Mouse (Mus musculus): ENCODE measurements around the gene Hras. TPM values are rescaled to one million over a fixed set of nuclear protein-coding genes. Genes with fewer than 3 reads are reported as not detected.

Hras gene
- polyA plus RNA-seq (2015; fragmentation: Nextera tagmentation; extraction: Ambion mirVana) = 168 and 179 TPM in 2 replicates

DNA sequence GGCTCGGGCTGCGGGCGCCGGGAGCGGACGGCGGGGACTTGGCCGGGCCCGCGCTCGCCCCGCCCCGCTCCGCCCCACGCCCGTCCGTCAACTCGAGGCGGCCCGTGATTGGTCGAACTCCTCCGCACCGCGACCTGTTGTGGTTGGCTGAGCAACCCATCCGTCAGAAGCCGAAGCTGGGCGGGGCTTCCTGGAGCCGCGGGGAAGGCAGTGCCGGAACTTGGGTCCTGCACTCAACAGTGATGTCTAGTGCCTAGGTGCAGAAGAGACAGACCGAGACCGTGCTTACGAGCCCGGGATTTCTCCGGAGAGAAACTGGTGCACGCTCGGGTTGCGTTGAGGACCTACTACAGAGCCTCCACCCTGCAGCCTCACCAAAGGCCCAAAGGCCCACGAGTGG, at the start of gene Hras, which contains the start of gene Lrrc56:
Gene Hras (minus strand): TSS at position 58 of the 400 bp plus-strand sequence.
Gene Lrrc56 (plus strand): TSS at position 210 of the 400 bp plus-strand sequence.

DNA sequence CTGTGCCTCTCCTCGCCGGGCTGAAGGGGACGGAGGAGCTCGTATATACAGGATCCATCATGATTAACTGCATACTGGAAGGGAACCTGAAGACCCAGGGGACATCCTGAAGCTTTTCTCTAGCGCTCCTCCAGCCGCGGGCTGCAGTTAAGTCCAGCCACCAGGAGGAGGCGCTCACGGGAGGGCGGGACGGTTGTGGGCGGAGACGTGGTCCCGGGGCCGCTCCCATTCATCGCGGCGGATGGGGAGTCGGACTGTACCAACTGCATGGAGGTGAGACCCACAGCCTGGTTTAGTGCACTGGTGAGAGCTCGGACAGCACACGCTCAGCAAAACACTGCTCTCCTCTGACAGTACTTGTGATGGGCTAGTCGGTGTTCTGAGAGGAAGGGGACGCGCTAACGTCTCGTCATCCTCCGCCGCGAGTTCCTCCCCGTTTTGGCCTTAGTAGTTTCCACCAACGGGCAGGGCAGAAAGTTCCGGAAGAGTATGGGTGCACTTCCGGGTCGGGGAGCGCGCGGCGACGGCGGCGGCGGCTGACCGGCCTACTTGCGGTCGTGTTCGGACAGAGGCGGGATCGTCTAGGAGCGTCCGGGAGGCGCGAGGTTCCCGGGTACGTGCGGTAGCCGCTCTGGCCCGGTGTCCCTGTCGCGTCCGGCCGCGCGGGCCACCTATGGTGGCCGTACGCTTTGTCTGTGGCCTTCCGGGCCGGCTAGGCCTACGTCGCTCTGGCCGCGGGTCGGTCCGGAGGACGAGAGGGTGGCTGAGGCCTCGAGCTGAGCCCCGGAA, 34.7 kb upstream of the Hras start, which contains the start of gene Phrf1:
Gene Phrf1 (plus strand): TSS at position 506 of the 789 bp plus-strand sequence.

DNA sequence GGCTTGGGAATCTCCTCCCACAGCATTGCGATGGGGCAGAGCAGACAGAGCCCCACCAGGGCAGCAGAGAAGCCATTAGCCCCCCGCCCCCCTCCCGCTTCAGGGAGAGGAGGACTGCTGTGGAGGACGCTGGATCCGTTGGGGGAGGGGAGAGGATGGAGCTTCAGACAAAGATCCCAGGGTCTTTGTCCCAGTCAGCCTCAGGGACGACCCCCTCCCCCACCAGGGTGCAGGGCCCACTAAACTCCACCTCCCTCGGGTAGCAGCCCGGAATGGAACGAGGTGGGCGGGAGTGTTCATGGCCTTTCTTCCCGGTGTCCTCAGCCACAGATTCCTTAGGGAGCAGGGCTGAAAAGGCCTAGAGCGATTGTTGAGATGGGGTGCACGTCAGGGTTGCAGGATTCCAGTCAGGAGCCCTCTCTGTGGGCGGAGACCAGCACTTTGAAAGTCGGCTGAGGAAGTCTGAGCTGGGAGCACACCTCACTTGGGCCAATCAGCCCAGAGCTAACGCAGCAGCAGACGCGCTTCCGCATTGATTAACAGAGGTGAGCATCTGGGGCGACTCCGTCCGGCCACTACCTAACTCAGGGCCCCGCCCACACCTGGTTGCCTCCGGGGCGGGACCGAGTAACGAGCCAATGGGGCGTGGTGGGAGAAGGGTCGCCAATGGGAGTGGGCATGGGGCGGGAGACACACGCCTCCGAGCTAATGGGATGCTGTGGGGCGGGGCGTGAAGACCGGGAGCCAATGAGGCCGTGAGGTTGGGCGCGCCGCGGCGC, 21.5 kb upstream of the Hras start, which contains the start of gene Rassf7:
Gene Rassf7 (plus strand): TSS at position 760 of the 779 bp plus-strand sequence.

DNA sequence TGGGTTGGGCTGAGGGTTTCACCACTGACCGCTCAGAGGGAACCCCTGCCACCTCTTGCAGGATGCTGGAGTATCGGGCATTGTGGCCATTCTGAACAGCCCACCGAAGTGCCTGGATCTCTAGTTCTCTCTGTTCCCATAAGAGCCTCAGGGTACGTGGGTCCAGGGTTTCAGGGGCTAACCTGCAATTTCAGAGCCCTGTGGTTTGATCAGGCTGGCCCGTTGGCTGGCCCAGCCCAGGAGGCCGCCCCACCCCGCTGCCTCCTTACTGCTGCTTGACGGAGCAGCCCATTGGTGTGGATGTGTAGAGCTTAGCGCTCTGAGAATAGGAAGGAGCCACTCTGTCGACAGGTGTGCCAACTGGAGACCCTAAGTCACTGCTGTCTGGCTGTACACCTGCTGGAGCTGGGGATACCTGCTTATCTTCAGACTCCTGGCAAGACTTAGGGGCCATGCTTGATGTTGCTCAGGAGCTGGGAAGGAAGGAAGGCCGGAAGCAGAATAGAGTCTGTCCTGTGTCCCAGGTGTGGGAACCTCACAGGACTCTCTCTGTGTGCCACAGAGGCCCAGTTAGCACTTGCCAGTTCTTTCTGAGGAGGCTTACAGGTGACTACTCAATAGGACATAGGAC, 19.9 kb upstream of the Hras start, which contains the start of gene Lmntd2:
Gene Lmntd2 (minus strand): TSS at position 476 of the 631 bp plus-strand sequence.

DNA sequence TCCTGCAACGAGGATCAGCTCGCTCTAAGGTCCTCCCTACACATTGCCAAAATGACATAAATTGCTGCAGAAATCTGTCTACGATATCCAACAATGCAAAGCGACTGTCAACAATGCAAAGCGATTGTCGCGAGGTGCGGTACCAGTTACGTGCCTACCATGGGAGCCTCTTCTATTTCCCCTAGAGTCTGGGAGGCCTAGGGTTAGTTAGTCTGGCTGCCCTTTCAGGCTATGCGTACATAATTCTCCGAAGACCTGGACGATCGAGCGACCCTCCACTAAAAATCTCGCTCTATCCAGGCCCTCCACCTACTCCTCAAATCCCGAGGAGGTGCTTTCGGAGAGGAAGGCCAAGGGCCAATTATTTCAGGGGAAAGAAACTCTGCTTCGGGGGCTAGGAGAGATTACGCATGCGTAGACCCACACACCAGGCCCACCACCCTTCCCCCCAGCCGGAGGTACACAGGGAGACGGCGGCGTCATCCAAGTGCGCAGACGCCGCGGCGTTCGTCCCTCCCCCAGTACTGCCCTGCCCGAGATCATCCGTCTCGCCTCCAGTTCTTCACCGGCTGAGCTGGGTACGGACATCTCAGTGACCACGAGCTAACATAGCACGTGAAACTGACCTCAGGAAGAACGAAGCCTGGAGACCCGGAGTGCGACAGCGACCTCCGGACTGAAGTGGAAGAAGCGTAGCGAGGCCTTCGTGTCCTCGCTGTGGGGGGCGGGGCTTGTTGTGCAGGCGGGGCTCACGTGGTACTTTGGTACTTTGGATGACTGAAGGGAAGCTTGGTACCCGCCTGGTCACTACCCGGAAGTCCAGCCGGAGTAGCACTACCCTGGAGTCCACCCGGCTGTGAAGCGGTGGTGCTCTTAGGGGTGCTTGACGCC, 21.4 kb downstream of the Hras start, which contains the start of gene Rnh1:
Gene Rnh1 (minus strand): TSS at position 742 of the 891 bp plus-strand sequence.

MicroRNA genes within 50 kb of the gene (microRNA counts, 519-probe panel; counts per million panel counts)
- 3,881 counts per million, percentile 79 among the panel's probes with 10 or more counts for microRNA mmu-miR-210

Small RNA genes lying within 50 kb of the gene (microRNA-seq; reads per million reads assigned to microRNA genes)
- 417 to 551 reads per million in 2 experiments for gene Mir210

Other genes with a start within 250 kb of the Hras start
- gene Ifitm5, start 243.7 kb downstream of the Hras start, polyA plus RNA-seq (2015; fragmentation: Nextera tagmentation; extraction: Ambion mirVana) = 1.2 and 2.4 TPM in 2 replicates
- gene Gm45717, start 238.1 kb downstream of the Hras start, polyA plus RNA-seq (2015; fragmentation: Nextera tagmentation; extraction: Ambion mirVana) = not detected in 2 replicates
- gene Ifitm2, start 238.0 kb downstream of the Hras start, polyA plus RNA-seq (2015; fragmentation: Nextera tagmentation; extraction: Ambion mirVana) = 680 and 694 TPM in 2 replicates
- gene Ifitm1, start 226.8 kb downstream of the Hras start, polyA plus RNA-seq (2015; fragmentation: Nextera tagmentation; extraction: Ambion mirVana) = 12.1 and 16.9 TPM in 2 replicates
- gene Ifitm3, start 183.2 kb downstream of the Hras start, polyA plus RNA-seq (2015; fragmentation: Nextera tagmentation; extraction: Ambion mirVana) = 250 and 252 TPM in 2 replicates
- gene Ifitm6, start 176.1 kb downstream of the Hras start, polyA plus RNA-seq (2015; fragmentation: Nextera tagmentation; extraction: Ambion mirVana) = 0.56 and 1.0 TPM in 2 replicates
- gene Gm17387, start 164.9 kb downstream of the Hras start, polyA plus RNA-seq (2015; fragmentation: Nextera tagmentation; extraction: Ambion mirVana) = not detected in 2 replicates
- gene B4galnt4, start 132.9 kb downstream of the Hras start, polyA plus RNA-seq (2015; fragmentation: Nextera tagmentation; extraction: Ambion mirVana) = 0.56 TPM in 1 of 2 replicates, not detected in the other
- 0.46 and 4.1 TPM in 2 replicates for gene Pkp3, start 115.8 kb downstream of the Hras start, polyA plus RNA-seq (2015; fragmentation: Nextera tagmentation; extraction: Ambion mirVana)
- 2.8 and 3.8 TPM in 2 replicates for gene Sigirr, start 93.4 kb downstream of the Hras start, polyA plus RNA-seq (2015; fragmentation: Nextera tagmentation; extraction: Ambion mirVana)
- 0.93 TPM in 1 of 2 replicates, not detected in the other for gene Ano9, start 76.2 kb downstream of the Hras start, polyA plus RNA-seq (2015; fragmentation: Nextera tagmentation; extraction: Ambion mirVana)
- 29.8 and 34.4 TPM in 2 replicates for gene Ptdss2, start 71.6 kb downstream of the Hras start, polyA plus RNA-seq (2015; fragmentation: Nextera tagmentation; extraction: Ambion mirVana)
- 80.7 and 92.6 TPM in 2 replicates for gene Rnh1, start 21.1 kb downstream of the Hras start, polyA plus RNA-seq (2015; fragmentation: Nextera tagmentation; extraction: Ambion mirVana)
- 2.4 and 3.6 TPM in 2 replicates for gene Lrrc56, start 152 bp upstream of the Hras start, polyA plus RNA-seq (2015; fragmentation: Nextera tagmentation; extraction: Ambion mirVana)
- 0.18 TPM in 1 of 2 replicates, not detected in the other for gene Lmntd2, start 20.1 kb upstream of the Hras start, polyA plus RNA-seq (2015; fragmentation: Nextera tagmentation; extraction: Ambion mirVana)
- gene Rassf7, start 21.9 kb upstream of the Hras start, polyA plus RNA-seq (2015; fragmentation: Nextera tagmentation; extraction: Ambion mirVana) = 26.0 and 26.8 TPM in 2 replicates
- 18.7 and 20.2 TPM in 2 replicates for gene Phrf1, start 34.8 kb upstream of the Hras start, polyA plus RNA-seq (2015; fragmentation: Nextera tagmentation; extraction: Ambion mirVana)
- gene Irf7, start 72.5 kb upstream of the Hras start, polyA plus RNA-seq (2015; fragmentation: Nextera tagmentation; extraction: Ambion mirVana) = 7.6 and 9.4 TPM in 2 replicates
- gene Cdhr5, start 82.8 kb upstream of the Hras start, polyA plus RNA-seq (2015; fragmentation: Nextera tagmentation; extraction: Ambion mirVana) = 1.9 and 2.4 TPM in 2 replicates
- gene Sct, start 85.1 kb upstream of the Hras start, polyA plus RNA-seq (2015; fragmentation: Nextera tagmentation; extraction: Ambion mirVana) = 7.2 and 11.2 TPM in 2 replicates
- gene Drd4, start 98.0 kb upstream of the Hras start, polyA plus RNA-seq (2015; fragmentation: Nextera tagmentation; extraction: Ambion mirVana) = 0.23 and 0.56 TPM in 2 replicates
- 30.0 and 33.3 TPM in 2 replicates for gene Deaf1, start 133.7 kb upstream of the Hras start, polyA plus RNA-seq (2015; fragmentation: Nextera tagmentation; extraction: Ambion mirVana)
- gene Tmem80, start 133.7 kb upstream of the Hras start, polyA plus RNA-seq (2015; fragmentation: Nextera tagmentation; extraction: Ambion mirVana) = 21.3 and 21.5 TPM in 2 replicates
- gene Eps8l2, start 144.9 kb upstream of the Hras start, polyA plus RNA-seq (2015; fragmentation: Nextera tagmentation; extraction: Ambion mirVana) = 2.2 and 2.4 TPM in 2 replicates
- gene Taldo1, start 198.2 kb upstream of the Hras start, polyA plus RNA-seq (2015; fragmentation: Nextera tagmentation; extraction: Ambion mirVana) = 210 and 316 TPM in 2 replicates
- 25.7 and 27.1 TPM in 2 replicates for gene Gatd1, start 220.1 kb upstream of the Hras start, polyA plus RNA-seq (2015; fragmentation: Nextera tagmentation; extraction: Ambion mirVana)
- 0.40 and 0.59 TPM in 2 replicates for gene Cend1, start 235.5 kb upstream of the Hras start, polyA plus RNA-seq (2015; fragmentation: Nextera tagmentation; extraction: Ambion mirVana)
- 15.8 and 17.3 TPM in 2 replicates for gene Slc25a22, start 243.9 kb upstream of the Hras start, polyA plus RNA-seq (2015; fragmentation: Nextera tagmentation; extraction: Ambion mirVana)